Mouse (Mus musculus): ENCODE results near the gene Gm11634.

GRCm38 (mm10) chr11:101553354-101553930, 45.6 kb downstream of the Gm11634 start:
- TF ChIP-seq POLR2A (IDR thresholded peaks at IDR 0.05; ENCODE audit: control insufficient read depth in 1 of 2, insufficient read depth in 1 of 2, low read depth in 1 of 2, low read length in 2 of 2, poor library complexity in 1 of 2), result no peak
- no peak for TF ChIP-seq TAL1 (IDR thresholded peaks at IDR 0.05; ENCODE audit: low read length)
- TF ChIP-seq CHD2 (IDR thresholded peaks at IDR 0.05; ENCODE audit: low read length), result no peak
- TF ChIP-seq CTCF (IDR thresholded peaks at IDR 0.05 in 2 of 3, conservative IDR thresholded peaks at IDR 0.05 in 1 of 3; ENCODE audit: control insufficient read depth in 1 of 3, insufficient read depth in 1 of 3, low read depth in 2 of 3, low read length in 3 of 3, poor library complexity in 1 of 3, severe bottlenecking in 1 of 3), result no peak
- no peak for TF ChIP-seq NELFE (IDR thresholded peaks at IDR 0.05; ENCODE audit: low read depth, low read length)
- no peak for TF ChIP-seq MAFK (IDR thresholded peaks at IDR 0.05; ENCODE audit: borderline replicate concordance, low read depth, low read length)
- no peak for TF ChIP-seq EP300 (IDR thresholded peaks at IDR 0.05; ENCODE audit: low read depth in 1 of 2, low read length in 2 of 2)
- TF ChIP-seq ZMIZ1 (IDR thresholded peaks at IDR 0.05; ENCODE audit: low read depth, low read length), result no peak
- TF ChIP-seq E2F4 (IDR thresholded peaks at IDR 0.05; ENCODE audit: borderline replicate concordance, low read depth, low read length), result no peak
- no peak for TF ChIP-seq UBTF (IDR thresholded peaks at IDR 0.05; ENCODE audit: borderline replicate concordance, insufficient read depth, low read depth, low read length)
- no peak for TF ChIP-seq HCFC1 (IDR thresholded peaks at IDR 0.05; ENCODE audit: low read depth, low read length)

Measured in MEL (cell line).